Mouse (Mus musculus) left cerebral cortex, postnatal 14 days (tissue): ENCODE measurements around the gene Serpinb1c. TPM values are rescaled to one million over a fixed set of nuclear protein-coding genes. Genes with fewer than 3 reads are reported as not detected.

Experiments
- DNase-seq, 2 experiments: peaks; one replicate each; pipeline ENCODE4 v3.0.0; 2021 to 2022; ENCODE audit warnings: low spot score in 2 of 2, mixed read lengths in 1 of 2
- intact Hi-C: fragments of 180-260 bp; cut with DNase I; formaldehyde crosslinking; loops from one replicate; pipeline ENCODE4 v1.15.1; 2025
- total RNA-seq, 2 experiments: library from RNA; stranded (reverse); gene quantifications; 2 replicates each; pipeline ENCODE4 v1.2.3; 2021

Gene Serpinb1c
- total RNA-seq, 2 experiments from 2014 or later: not detected

GRCm38 (mm10) chr13:32831505-32832273, 66.3 kb downstream of the Serpinb1c start:
- intact Hi-C loops: no loop called here
- DNase-seq: no peak

Other genes starting within 250 kb of the Serpinb1c start
- gene Mylk4, start 114.3 kb downstream of the Serpinb1c start, total RNA-seq: under 1 TPM; 0.32 to 0.33 TPM
- gene Wrnip1, start 96.2 kb downstream of the Serpinb1c start, total RNA-seq: 10 to 100 TPM; 56.4 to 60.6 TPM
- 1 to 10 TPM; 1.8 TPM for gene D930007J09Rik, start 95.4 kb downstream of the Serpinb1c start, total RNA-seq
- gene Serpinb1a, start 47.0 kb downstream of the Serpinb1c start, total RNA-seq: 1 to 10 TPM; 1.3 to 2.7 TPM
- gene Serpinb6b, start 67.0 kb upstream of the Serpinb1c start, total RNA-seq: 1 to 10 TPM; 2.3 to 3.7 TPM
- gene Serpinb9, start 105.0 kb upstream of the Serpinb1c start, total RNA-seq: 1 to 10 TPM; 3.3 to 3.9 TPM
- not detected for gene Serpinb9b, start 129.2 kb upstream of the Serpinb1c start, total RNA-seq
- gene Serpinb1b, start 180.4 kb upstream of the Serpinb1c start, total RNA-seq: 1 to 10 TPM in 1 of 2 experiments, under 1 TPM in 1; 0.81 to 1.0 TPM